Mouse (Mus musculus) olfactory bulb, adult 2 months (tissue): ENCODE data around the gene Uvrag. TPM values are rescaled to one million over a fixed set of nuclear protein-coding genes. Genes with fewer than 3 reads are reported as not detected.

Experiments
- H3K27ac ChIP-seq: fragments of 200-500 bp; 2 replicates; pipeline ENCODE4 v1.5.1; 2012; ENCODE audit warnings: low read depth, low read length; ENCODE audit not compliant: insufficient read depth
- H3K4me1 ChIP-seq: fragments of 200-500 bp; 2 replicates; pipeline ENCODE4 v1.6.1; 2012; ENCODE audit warnings: low read length; ENCODE audit not compliant: control insufficient read depth, insufficient read depth
- H3K4me3 ChIP-seq: fragments of 200-500 bp; 2 replicates; pipeline ENCODE4 v1.5.1; 2012; ENCODE audit warnings: mild to moderate bottlenecking, low read depth, low read length, moderate library complexity; ENCODE audit not compliant: insufficient read depth
- CTCF ChIP-seq: fragments of 200-500 bp; IDR thresholded peaks from 2 replicates; pipeline ENCODE4 v1.5.1; 2012; ENCODE audit warnings: low read depth, mild to moderate bottlenecking, low read length, moderate library complexity; ENCODE audit not compliant: insufficient read depth
- POLR2A ChIP-seq: fragments of 200-500 bp; IDR thresholded peaks from 2 replicates; pipeline ENCODE4 v1.6.1; 2012; ENCODE audit warnings: mild to moderate bottlenecking, low read depth, low read length, moderate library complexity; ENCODE audit not compliant: insufficient read depth
- WGBS: fragments of 180-500 bp; shearing (Covaris S2); methylation state at CpG from one replicate; pipeline ENCODE4 v1.1.7; 2018; 5-methylcytosine and 5-hydroxymethylcytosine counted together
- polyA plus RNA-seq: library from polyadenylated mRNA; stranded (reverse); fragments of >200 nt; gene quantifications from 2 replicates; pipeline ENCODE4 v1.2.4, GENCODE M21; 2012; ENCODE audit warnings: low replicate concordance; ENCODE audit not compliant: missing spikeins, insufficient read depth, insufficient read length

Gene Uvrag
- polyA plus RNA-seq, 1 experiment, result not detected

- WGBS, result 97% methylated on average over 3 of the region's 3 CpGs
- Histone ChIP-seq H3K4me1 (0 out of 2 replicates have a peak, but pooled peaks cover 2% of the 10 kb centered on the region), H3K27ac (no peak overlapping the region), H3K4me3 (no peak overlapping the region)
- no peak for TF ChIP-seq POLR2A
- no peak for TF ChIP-seq CTCF
These were observed 107.6 kb downstream of the Uvrag start for GRCm38 (mm10) chr7:99033314-99033713.

DNA sequence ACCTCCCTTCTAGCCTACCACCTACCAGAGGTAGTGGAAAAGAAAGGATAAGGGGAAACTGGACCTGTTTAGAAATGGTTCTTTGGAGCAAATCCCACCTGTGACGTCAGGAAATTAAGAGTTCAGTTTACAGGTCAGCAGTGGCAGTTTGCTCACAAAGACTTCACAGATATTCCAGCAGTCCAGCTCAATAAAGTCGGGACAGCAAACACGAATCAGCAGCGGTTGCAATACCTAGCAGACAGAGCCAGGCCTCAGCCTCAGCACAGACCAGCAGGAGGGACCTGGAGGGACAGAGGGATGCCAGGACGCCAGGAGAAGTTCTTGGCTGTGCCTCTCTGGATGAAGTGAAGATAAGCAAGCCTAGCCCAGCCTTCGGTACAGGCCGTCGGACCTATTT is 108.9 kb downstream of the Uvrag start:
- H3K4me1 ChIP-seq, result 0 out of 2 replicates have a peak, but pooled peaks cover 2% of the 10 kb centered on the region
- WGBS, result 96% methylated on average over 8 of the region's 8 CpGs
- TF ChIP-seq POLR2A (no peak), CTCF (no peak)
- no peak overlapping the region for H3K4me3 ChIP-seq
- no peak overlapping the region for H3K27ac ChIP-seq

- TF ChIP-seq POLR2A (no peak), CTCF (no peak)
- H3K4me3 ChIP-seq, result no peak overlapping the region
- WGBS, result 90% methylated on average over 7 of the region's 7 CpGs
- no peaks in the 10 kb centered on the region for H3K4me1 ChIP-seq
- no peak overlapping the region for H3K27ac ChIP-seq
These were observed 112.8 kb downstream of the Uvrag start for GRCm38 (mm10) chr7:99028108-99028507.

DNA sequence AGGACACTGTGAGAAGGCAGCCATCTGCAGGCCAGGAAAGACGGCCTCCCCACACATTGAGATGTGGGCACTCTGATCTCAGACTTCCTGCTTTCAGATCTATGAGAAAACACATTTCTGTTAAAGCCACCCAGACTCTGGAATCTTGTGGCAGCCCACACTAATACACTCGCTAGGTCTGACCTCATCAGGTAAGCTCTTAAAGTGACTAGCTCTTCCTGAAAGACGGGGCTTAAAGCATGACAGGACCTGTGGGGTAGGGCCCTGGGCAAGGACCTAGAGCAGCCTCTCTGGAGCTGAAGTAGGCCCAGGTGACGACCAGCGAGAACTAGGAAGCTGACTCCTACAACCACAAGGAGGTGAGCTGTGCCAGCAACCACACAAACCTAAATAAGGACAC is 113.8 kb downstream of the Uvrag start:
- Histone ChIP-seq H3K4me3 (no peak overlapping the region), H3K4me1 (no peaks in the 10 kb centered on the region), H3K27ac (no peak overlapping the region)
- TF ChIP-seq POLR2A (no peak), CTCF (no peak)
- WGBS, result 92% methylated on average over 5 of the region's 5 CpGs

- TF ChIP-seq POLR2A (no peak), CTCF (no peak)
- Histone ChIP-seq H3K4me3 (no peak overlapping the region), H3K27ac (no peak overlapping the region), H3K4me1 (peaks cover 2% of the 10 kb centered on the region; the same call in 1 of the 2 replicates)
- WGBS, result 95% methylated on average over 10 of the region's 10 CpGs
These were observed 115.0 kb downstream of the Uvrag start for GRCm38 (mm10) chr7:99025989-99026388.

DNA sequence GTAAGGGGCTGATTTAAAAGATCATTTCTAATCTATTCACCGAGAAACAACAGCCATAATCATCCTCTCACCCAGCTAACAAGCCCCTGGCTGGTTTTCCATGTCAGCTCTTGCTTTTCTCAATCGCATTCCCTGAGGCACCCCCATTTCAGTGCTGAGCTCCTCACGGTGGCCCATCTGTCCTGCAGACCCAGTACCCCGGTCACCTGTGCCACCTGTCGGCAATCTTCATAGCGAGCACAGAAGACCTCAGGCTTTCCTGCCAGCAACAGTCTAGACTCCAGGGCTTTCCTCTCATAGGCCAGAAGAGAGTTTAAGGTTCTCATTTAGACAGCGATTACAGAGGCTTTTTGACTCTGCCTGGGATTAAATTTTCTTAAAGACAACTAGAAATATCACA is 115.7 kb downstream of the Uvrag start:
- peaks cover 6% of the 10 kb centered on the region for H3K4me1 ChIP-seq
- 81% methylated on average over 7 of the region's 7 CpGs for whole genome bisulfite sequencing
- no peak overlapping the region for H3K4me3 ChIP-seq
- TF ChIP-seq CTCF, result no peak
- no peak overlapping the region for H3K27ac ChIP-seq

GRCm38 (mm10) chr7:99024791-99025190 is 116.2 kb downstream of the Uvrag start:
- no peak overlapping the region for H3K27ac ChIP-seq
- H3K4me1 ChIP-seq, result peaks cover 7% of the 10 kb centered on the region
- H3K4me3 ChIP-seq, result no peak overlapping the region
- WGBS, result 84% methylated on average over 6 of the region's 6 CpGs
- TF ChIP-seq CTCF, result no peak
- no peak for TF ChIP-seq POLR2A

DNA sequence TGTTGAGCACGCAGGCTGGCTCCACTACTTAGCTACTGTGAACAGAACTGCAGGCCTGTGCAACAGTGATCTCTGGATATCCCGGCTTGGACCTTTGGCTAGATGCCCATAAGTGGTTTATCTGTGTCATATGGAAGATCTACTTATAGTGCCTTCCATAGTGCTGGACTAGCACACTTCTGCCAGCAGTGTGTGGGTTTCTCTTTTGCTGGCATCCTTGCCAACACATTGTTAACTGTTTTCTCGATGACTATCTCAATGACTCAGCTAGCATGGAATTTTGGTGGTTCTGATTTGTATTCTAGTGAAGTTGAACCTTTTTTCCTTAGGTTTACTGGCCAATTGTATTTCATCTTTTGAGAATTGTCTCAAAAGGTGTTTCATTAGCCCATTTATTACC is 117.0 kb downstream of the Uvrag start:
- Histone ChIP-seq H3K4me1 (peaks cover 10% of the 10 kb centered on the region), H3K4me3 (no peak overlapping the region), H3K27ac (no peak overlapping the region)
- TF ChIP-seq CTCF (no peak), POLR2A (no peak)
- 78% methylated on average over 3 of the region's 3 CpGs for WGBS

- Histone ChIP-seq H3K27ac (no peak overlapping the region), H3K4me3 (no peak overlapping the region), H3K4me1 (peaks cover 10% of the 10 kb centered on the region)
- TF ChIP-seq POLR2A (no peak), CTCF (no peak)
- WGBS, result 73% methylated on average over 4 of the region's 4 CpGs
These were observed 119.7 kb downstream of the Uvrag start for GRCm38 (mm10) chr7:99021277-99021676.

DNA sequence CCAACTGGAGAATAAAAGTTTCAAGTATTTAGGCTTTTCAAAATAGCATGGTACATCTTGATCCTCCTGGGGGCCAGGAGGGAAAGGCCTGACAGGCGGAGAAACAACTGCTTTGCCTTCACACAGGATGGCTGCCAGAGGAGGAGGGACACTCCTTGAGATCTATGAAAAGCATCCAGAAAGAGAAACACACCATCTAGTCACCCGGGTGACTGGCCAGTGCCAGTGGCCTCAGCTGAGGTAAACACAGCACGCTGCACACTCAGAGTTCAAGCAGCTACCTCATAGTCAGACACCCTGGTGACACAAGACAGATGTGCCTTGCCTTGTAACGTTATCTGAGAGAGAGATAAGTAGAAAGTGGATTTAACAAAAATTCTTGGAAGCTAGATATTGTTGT is 120.6 kb downstream of the Uvrag start:
- WGBS, result 55% methylated on average over 4 of the region's 4 CpGs
- TF ChIP-seq POLR2A, result no peak
- TF ChIP-seq CTCF, result no peak
- Histone ChIP-seq H3K27ac (no peak overlapping the region), H3K4me3 (no peak overlapping the region), H3K4me1 (peaks cover 10% of the 10 kb centered on the region)
